Mouse (Mus musculus): ENCODE results near the gene Cdk12.

Gene Cdk12

GRCm38 (mm10) chr11:98260706-98261479 lies 58.0 kb downstream of the Cdk12 start:
- no peak for DNase-seq (ENCODE audit: low spot score in 2 of 2)

DNA sequence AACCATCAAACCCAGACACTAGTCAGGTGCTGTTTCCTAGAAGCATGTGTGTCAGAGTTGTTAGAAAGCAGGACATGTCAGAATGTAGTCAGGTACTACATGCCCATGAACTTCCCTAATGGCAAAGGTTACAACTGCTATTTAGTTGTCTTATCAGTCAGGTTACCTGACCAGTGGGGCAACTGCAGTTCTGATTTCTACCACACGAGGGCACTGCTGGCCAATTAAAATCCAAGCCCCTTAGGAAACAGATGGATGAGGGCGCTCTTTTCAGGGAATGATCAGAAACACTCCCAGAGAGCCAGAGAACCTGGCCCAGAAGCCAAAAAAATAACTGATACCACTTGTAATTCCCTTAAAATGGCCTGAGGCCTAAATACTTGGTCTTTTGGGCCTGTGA lies 62.2 kb downstream of the Cdk12 start:
- DNase-seq (ENCODE audit: low spot score in 2 of 2) = peak; percentile 49 to 63

- DNase-seq (ENCODE audit: low spot score in 2 of 2) = no peak
Observed at GRCm38 (mm10) chr11:98265891-98266290, 63.0 kb downstream of the Cdk12 start.

GRCm38 (mm10) chr11:98266699-98267402 lies 64.0 kb downstream of the Cdk12 start:
- no peak for DNase-seq (ENCODE audit: low spot score in 2 of 2)

DNA sequence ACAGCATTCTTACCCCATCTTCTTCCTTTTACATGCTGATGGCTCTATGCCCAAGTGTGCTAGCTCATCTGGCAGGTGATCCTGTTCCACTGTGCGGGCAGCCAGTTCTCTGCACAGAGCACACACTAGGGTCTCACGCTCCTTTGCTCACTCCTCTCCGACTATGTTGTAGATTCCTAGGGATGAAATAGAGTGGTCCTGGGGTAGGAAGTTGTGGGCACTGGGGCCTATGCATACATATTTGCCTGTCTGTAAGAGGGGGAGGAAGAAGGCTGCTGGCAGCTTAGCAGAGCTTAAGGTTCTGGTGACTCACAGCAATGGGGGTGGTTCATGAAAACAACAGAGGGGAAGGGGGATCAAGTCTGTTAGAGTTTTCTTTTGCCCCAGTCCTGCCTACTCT lies 67.2 kb downstream of the Cdk12 start:
- no peak for DNase-seq (ENCODE audit: low spot score in 2 of 2)

- DNase-seq (ENCODE audit: low spot score in 2 of 2) = no peak
Observed at GRCm38 (mm10) chr11:98270466-98270865, 67.6 kb downstream of the Cdk12 start.

DNA sequence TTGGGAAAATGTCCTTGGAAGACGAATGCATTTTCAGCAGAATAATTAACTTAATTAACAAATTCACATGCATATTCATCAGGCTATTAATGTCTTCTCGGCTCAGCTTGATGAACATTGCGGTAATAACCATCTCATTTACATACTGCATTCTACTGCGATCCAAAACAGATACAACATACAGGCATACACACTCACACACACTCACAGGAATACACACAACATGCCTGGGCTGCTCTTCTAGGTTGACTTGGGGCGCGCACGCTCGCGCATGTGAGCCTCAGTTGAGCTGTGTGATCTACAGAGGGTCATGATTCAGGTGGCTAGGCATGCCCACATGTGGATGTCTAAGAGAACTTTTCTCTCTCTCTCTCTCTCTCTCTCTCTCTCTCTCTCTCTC lies 80.9 kb downstream of the Cdk12 start:
- no peak for DNase-seq (ENCODE audit: low spot score in 2 of 2)

DNA sequence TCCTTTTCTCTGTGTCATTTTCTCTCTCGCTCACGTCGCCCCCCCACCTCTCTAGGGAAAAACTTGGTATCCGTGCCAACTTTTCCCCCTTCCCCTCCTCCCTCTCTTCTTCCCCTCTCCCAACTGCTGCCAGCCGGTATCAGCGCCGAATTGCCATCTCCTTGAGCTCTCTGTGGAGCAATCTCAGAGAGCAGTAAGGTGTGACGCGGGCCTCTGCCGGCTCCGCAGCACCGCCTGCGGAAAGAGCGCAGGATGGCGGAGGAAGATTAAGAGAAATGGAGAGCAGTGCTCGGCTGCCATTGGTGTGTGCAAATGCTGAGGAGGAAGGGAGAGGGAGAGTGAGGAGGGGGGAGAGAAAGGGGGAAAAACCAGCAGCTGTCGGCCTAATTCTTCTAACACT lies 81.4 kb downstream of the Cdk12 start:
- no peak for DNase-seq (ENCODE audit: low spot score in 2 of 2)

- DNase-seq (ENCODE audit: low spot score in 2 of 2) = no peak
Observed at GRCm38 (mm10) chr11:98285368-98285767, 82.5 kb downstream of the Cdk12 start.

DNA sequence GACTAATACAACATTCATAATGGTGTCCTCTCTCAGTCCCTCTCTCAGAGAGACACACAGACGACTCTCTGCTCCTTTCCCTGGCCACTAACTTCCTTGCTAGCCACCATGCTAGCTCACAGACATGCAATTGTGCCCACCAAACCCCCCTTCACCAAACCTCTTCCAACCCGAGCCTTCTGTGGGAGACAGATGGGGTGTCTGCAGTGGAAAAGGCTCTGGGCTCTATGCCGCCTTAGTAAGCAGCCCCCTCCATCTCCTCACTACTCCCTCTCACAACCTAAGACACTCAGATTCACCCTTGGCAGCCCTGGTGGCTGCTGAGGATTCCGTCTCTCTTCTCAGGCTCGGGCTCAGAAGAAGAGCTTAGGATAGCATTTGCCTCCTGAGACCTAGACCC lies 84.7 kb downstream of the Cdk12 start:
- DNase-seq (ENCODE audit: low spot score in 2 of 2) = no peak

DNA sequence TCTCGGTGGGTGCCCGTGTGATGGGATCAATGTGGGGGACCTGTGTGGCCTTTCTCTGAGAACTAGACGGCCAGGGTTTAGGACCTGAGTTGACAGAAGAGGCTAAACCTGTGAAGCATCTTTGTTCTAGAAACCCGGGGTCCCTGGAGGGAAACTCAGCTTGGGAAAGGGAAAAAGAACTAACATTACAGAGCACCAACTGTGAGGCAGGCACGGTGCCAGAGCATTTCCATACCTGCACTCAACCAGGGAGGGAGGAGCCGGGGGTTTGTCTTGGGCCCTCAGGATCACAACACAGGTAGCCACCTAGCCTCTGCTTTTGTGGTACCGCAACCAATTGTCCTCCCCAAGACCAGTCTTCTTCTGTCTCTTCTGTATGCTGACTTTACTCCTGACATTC lies 85.1 kb downstream of the Cdk12 start:
- no peak for DNase-seq (ENCODE audit: low spot score in 2 of 2)

GRCm38 (mm10) chr11:98289873-98290272 lies 87.0 kb downstream of the Cdk12 start:
- no peak for DNase-seq (ENCODE audit: low spot score in 2 of 2)

DNA sequence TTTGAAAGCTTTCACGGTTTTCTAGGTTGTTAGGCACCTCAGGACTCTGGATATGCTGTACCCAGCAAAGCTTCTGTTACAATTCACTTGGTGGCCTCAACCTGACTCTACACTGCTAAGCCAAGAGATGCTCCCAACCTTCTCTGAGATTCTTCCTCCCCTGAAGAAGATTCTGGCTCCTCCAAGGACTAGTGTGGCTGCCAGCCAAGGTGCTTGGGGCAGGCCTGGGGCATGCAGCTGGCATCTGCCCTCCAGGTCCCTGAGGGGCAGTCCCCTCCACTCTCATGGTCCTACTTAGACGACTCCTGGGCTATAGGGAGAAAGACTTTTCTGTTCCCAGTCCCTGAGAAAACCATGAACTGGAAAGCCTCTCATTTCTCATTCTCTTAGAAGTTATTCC lies 88.0 kb downstream of the Cdk12 start:
- DNase-seq (ENCODE audit: low spot score in 2 of 2) = no peak

DNA sequence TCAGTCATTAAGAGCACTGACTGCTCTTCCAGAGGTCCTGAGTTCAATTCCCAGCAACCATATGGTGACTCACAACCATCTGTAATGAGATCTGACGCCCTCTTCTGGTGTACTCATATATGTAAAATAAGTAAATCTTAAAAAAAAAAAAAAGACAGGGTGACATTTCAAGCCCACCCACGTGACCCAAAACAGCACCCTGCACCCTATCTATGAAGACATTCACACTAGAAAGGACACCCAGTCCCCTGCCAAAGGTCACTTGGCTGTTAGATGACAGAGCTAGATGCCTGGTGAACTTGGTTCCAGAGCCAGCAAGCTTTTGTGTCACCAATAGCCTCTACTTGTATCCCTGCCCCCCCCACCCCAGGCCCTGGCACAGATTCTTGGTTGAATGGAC lies 90.2 kb downstream of the Cdk12 start:
- no peak for DNase-seq (ENCODE audit: low spot score in 2 of 2)

- peak; percentile 15 for DNase-seq (ENCODE audit: low spot score in 2 of 2)
Observed at GRCm38 (mm10) chr11:98294188-98295012, 91.5 kb downstream of the Cdk12 start.

DNA sequence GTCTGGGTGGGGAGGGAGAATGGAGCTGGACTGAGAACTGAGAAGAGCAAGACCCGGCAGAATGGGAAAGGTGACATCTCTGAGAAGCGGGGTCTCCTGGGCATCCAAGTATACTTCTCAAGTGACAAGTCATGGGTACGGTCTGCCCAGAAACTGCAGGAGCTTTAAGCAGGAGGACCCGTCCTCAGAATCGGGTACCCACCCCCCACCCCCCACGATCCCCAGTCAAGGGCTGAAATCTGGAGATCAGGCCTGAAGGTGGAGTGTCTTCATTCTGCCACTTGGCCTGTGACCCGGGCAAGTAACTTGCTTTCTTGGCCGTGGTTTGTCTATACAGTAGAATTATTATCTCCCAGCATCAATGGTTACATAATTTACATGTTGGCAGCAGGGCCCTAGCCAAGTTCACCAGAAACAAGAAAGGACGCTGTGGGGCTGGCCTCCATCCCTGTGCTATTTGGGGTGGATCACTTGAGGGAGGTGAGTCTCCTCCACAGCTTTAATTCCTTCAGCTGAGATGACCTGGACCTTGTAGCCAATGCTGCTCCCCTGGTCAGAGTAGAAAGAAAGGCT lies 92.2 kb downstream of the Cdk12 start:
- no peak for DNase-seq (ENCODE audit: low spot score in 2 of 2)

DNA sequence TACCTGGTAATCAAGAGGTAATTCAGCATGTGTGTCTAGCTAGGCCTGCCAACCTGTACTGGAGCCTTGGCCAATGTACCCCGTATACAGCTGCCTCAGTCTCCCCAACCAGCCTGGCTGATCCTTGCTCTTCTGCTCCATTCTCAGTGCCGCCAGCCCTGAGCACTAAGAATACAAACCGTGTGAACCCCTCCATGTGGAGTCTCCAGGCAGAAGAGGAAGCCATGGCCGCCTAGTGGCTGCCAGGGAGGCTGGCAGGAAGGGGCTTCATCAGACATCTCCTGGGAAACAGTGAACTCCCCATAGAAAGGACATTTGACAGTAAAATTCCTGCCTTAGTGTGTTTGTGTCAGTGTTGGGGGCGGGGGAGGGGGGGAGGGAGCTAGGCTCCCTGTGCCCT lies 93.4 kb downstream of the Cdk12 start:
- DNase-seq (ENCODE audit: low spot score in 2 of 2) = no peak

- no peak for DNase-seq (ENCODE audit: low spot score in 2 of 2)
Observed at GRCm38 (mm10) chr11:98296916-98297315, 94.1 kb downstream of the Cdk12 start.

- DNase-seq (ENCODE audit: low spot score in 2 of 2) = no peak
Observed at GRCm38 (mm10) chr11:98297778-98298177, 94.9 kb downstream of the Cdk12 start.

DNA sequence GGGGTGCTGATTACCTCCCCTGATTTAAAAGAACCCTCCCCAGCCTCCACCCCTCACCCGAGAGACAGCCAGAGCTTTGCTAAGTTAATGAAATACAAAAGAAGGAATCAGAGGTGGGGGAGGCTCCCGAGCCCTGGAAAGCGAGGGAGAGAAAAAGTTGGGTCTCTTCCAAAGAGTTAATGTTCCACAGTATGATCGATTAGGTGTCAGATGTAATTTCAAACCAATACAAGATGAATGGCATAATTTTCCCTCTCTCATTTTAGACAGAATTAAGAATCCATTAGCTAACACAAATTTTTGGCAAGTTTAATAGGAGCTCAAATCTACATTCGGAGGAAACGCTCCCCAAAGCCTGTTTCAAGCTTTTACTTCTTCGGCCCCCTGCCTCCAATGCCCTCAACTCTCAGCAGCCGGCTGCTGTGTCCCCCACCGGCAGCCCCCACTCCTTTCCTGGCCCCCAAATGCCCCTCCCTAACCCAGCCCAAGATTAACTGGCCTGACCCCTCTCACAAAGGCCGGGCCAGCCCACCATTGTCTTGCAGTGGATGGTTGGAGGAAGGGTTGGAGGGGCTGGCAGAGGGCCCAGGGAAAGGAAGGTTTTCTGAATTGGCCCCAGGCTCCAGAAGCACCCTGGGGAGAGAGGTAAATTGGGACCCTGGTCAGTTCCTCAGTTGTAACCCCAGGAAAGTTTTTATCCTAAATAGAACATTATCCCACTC lies 95.8 kb downstream of the Cdk12 start:
- no peak for DNase-seq (ENCODE audit: low spot score in 2 of 2)

DNA sequence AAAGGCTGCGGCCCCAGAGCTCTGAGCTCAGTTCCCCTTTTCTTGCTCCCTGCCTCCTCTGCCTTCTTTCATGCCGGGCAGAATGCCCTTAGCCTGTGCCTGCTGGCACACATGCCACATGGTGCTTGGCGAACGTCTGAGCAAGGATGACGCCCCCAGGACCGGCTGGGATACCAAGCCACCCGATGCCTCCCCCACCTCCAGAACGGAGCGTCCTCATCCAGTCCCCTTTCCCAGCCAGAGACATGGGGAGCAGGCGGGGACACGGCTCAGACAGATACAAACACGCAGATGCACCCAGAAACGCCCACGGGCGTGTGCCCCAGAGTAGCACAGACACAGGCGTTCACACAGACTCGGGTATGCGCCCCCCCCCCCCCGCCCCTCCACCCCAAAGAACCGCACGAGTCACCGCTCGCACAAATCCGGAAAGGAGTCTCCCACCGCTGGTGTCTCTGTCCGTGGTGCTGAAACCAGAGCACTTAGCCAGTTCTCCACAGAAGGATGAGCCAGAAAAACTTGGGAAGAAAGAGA lies 111.0 kb downstream of the Cdk12 start:
- no peak for DNase-seq (ENCODE audit: low spot score in 2 of 2)

Data from natural killer cell, adult 2 months (primary cell).